Mouse (Mus musculus) MEL (cell line): ENCODE measurements around the gene 4833420G17Rik. TPM values are rescaled to one million over a fixed set of nuclear protein-coding genes. Genes with fewer than 3 reads are reported as not detected.

Experiments used
- DNase-seq: peaks from one replicate; pipeline ENCODE4 v3.0.0; 2011; ENCODE audit warnings: low read depth, low spot score
- H3K27ac ChIP-seq: 2 replicates; pipeline ENCODE4 v1.5.1; 2012; ENCODE audit warnings: low read depth, mild to moderate bottlenecking, control low read depth, low read length, moderate library complexity; ENCODE audit not compliant: control insufficient read depth
- H3K27me3 ChIP-seq, 2 experiments: fragments of 150-350 bp in 1 of 2; sonication (generic) in 1 of 2; 2 replicates each; pipeline ENCODE4 v1.6.1; 2012; ENCODE audit warnings: low read length in 2 of 2, mild to moderate bottlenecking in 2 of 2, improper control_type of control experiment in 1 of 2, moderate library complexity in 1 of 2; ENCODE audit not compliant: insufficient read depth in 2 of 2, control insufficient read depth in 1 of 2
- H3K36me3 ChIP-seq, 2 experiments: 2 replicates each; pipeline ENCODE4 v1.6.1; 2012 to 2014; ENCODE audit warnings: low read length in 2 of 2, improper control_type of control experiment in 1 of 2, inconsistent platforms in 1 of 2, mild to moderate bottlenecking in 1 of 2; ENCODE audit not compliant: insufficient read depth in 2 of 2, control insufficient read depth in 1 of 2
- H3K4me1 ChIP-seq, 2 experiments: fragments of 150-350 bp in 1 of 2; sonication (generic) in 1 of 2; 2 replicates each; pipeline ENCODE4 v1.6.1; 2012; ENCODE audit warnings: low read length in 2 of 2, improper control_type of control experiment in 1 of 2, mild to moderate bottlenecking in 1 of 2; ENCODE audit not compliant: insufficient read depth in 2 of 2, control insufficient read depth in 1 of 2
- H3K4me3 ChIP-seq, 2 experiments: fragments of 150-350 bp in 1 of 2; sonication (generic) in 1 of 2; 2 replicates each; pipeline ENCODE4 v1.5.1; 2012; ENCODE audit warnings: low read depth in 2 of 2, low read length in 2 of 2, mild to moderate bottlenecking in 2 of 2, moderate library complexity in 2 of 2, control low read depth in 1 of 2, improper control_type of control experiment in 1 of 2; ENCODE audit not compliant: control insufficient read depth in 1 of 2, insufficient read depth in 1 of 2
- H3K79me2 ChIP-seq: 2 replicates; pipeline ENCODE4 v1.6.1; 2012; ENCODE audit warnings: mild to moderate bottlenecking, low read length, moderate library complexity; ENCODE audit not compliant: control insufficient read depth, poor library complexity, insufficient read depth
- H3K9ac ChIP-seq: 2 replicates; pipeline ENCODE4 v1.6.1; 2012; ENCODE audit warnings: low read depth, mild to moderate bottlenecking, control low read depth, low read length, moderate library complexity; ENCODE audit not compliant: control insufficient read depth, poor library complexity, severe bottlenecking
- H3K9me3 ChIP-seq: fragments of 150-350 bp; sonication (generic); replicated peaks from 2 replicates; pipeline ENCODE4 v1.6.1; 2012; ENCODE audit warnings: mild to moderate bottlenecking, low read length, improper control_type of control experiment, moderate library complexity; ENCODE audit not compliant: insufficient read depth
- CHD1 ChIP-seq: IDR thresholded peaks from 2 replicates; pipeline ENCODE4 v1.6.1; 2012; ENCODE audit warnings: low read depth, mild to moderate bottlenecking, inconsistent platforms, low read length, improper control_type of control experiment
- CTCF ChIP-seq, 3 experiments: IDR thresholded peaks in 2 of 3; conservative IDR thresholded peaks in 1 of 3; 2 replicates each; pipeline ENCODE4 v1.5.1; 2011 to 2012; ENCODE audit warnings: low read length in 3 of 3, low read depth in 2 of 3, mild to moderate bottlenecking in 2 of 3, improper control_type of control experiment in 1 of 3, inconsistent platforms in 1 of 3, mixed read lengths in 1 of 3, moderate library complexity in 1 of 3; ENCODE audit not compliant: control insufficient read depth in 1 of 3, insufficient read depth in 1 of 3, poor library complexity in 1 of 3, severe bottlenecking in 1 of 3
- E2F4 ChIP-seq: IDR thresholded peaks from 2 replicates; pipeline ENCODE4 v1.6.1; 2011; ENCODE audit warnings: low read depth, low read length, improper control_type of control experiment, borderline replicate concordance
- ELF1 ChIP-seq: IDR thresholded peaks from 2 replicates; pipeline ENCODE4 v1.6.1; 2014; ENCODE audit warnings: low read depth, mild to moderate bottlenecking, inconsistent platforms, low read length, improper control_type of control experiment, moderate library complexity
- ETS1 ChIP-seq: IDR thresholded peaks from 2 replicates; pipeline ENCODE4 v1.6.1; 2012; ENCODE audit warnings: low read depth, mild to moderate bottlenecking, inconsistent platforms, low read length, improper control_type of control experiment, moderate library complexity
- GABPA ChIP-seq: IDR thresholded peaks from 2 replicates; pipeline ENCODE4 v1.6.1; 2012; ENCODE audit warnings: low read depth, mild to moderate bottlenecking, inconsistent platforms, low read length, improper control_type of control experiment, moderate library complexity
- GATA1 ChIP-seq: IDR thresholded peaks from 2 replicates; pipeline ENCODE4 v1.6.1; 2011; ENCODE audit warnings: low read depth, low read length, improper control_type of control experiment
- JUND ChIP-seq: IDR thresholded peaks from 2 replicates; pipeline ENCODE4 v1.6.1; 2011; ENCODE audit warnings: low read depth, mild to moderate bottlenecking, improper control_type of control experiment, low read length
- KAT2A ChIP-seq: conservative IDR thresholded peaks from 2 replicates; pipeline ENCODE4 v1.6.1; 2012; ENCODE audit warnings: low read depth, low read length, improper control_type of control experiment, inconsistent platforms
- MAX ChIP-seq: IDR thresholded peaks from 2 replicates; pipeline ENCODE4 v1.6.1; 2011; ENCODE audit warnings: low read length, improper control_type of control experiment
- MXI1 ChIP-seq: IDR thresholded peaks from 2 replicates; pipeline ENCODE4 v1.6.1; 2011; ENCODE audit warnings: mild to moderate bottlenecking, low read depth, low read length, improper control_type of control experiment
- MYC ChIP-seq: IDR thresholded peaks from 2 replicates; pipeline ENCODE4 v1.6.1; 2011; ENCODE audit warnings: low read depth, mild to moderate bottlenecking, low read length, improper control_type of control experiment, moderate library complexity
- NRF1 ChIP-seq: IDR thresholded peaks from 2 replicates; pipeline ENCODE4 v1.6.1; 2014; ENCODE audit warnings: low read depth, mild to moderate bottlenecking, inconsistent platforms, low read length, improper control_type of control experiment, moderate library complexity; ENCODE audit not compliant: poor library complexity, insufficient read depth, severe bottlenecking
- POLR2A ChIP-seq, 2 experiments: IDR thresholded peaks; 2 replicates each; pipeline ENCODE4 v1.6.1; 2011 to 2012; ENCODE audit warnings: low read length in 2 of 2, mild to moderate bottlenecking in 2 of 2, control low read depth in 1 of 2, improper control_type of control experiment in 1 of 2, low read depth in 1 of 2, moderate library complexity in 1 of 2; ENCODE audit not compliant: control insufficient read depth in 1 of 2, insufficient read depth in 1 of 2, poor library complexity in 1 of 2
- POLR2AphosphoS2 ChIP-seq: IDR thresholded peaks from 2 replicates; pipeline ENCODE4 v1.6.1; 2011; ENCODE audit warnings: low read length, improper control_type of control experiment
- POLR2AphosphoS5 ChIP-seq: IDR thresholded peaks from 2 replicates; pipeline ENCODE4 v1.6.1; 2012; ENCODE audit warnings: low read depth, borderline replicate concordance, mild to moderate bottlenecking, inconsistent platforms, low read length, moderate library complexity, mixed read lengths
- SMC3 ChIP-seq: IDR thresholded peaks from 2 replicates; pipeline ENCODE4 v1.6.1; 2011; ENCODE audit warnings: low read depth, low read length, improper control_type of control experiment
- USF2 ChIP-seq, 2 experiments: IDR thresholded peaks; 2 replicates each; pipeline ENCODE4 v1.6.1; 2011 to 2012; ENCODE audit warnings: improper control_type of control experiment in 2 of 2, low read length in 2 of 2, borderline replicate concordance in 1 of 2, inconsistent platforms in 1 of 2, low read depth in 1 of 2, mild to moderate bottlenecking in 1 of 2; ENCODE audit not compliant: insufficient read depth in 1 of 2
- ZC3H11A ChIP-seq: IDR thresholded peaks from 2 replicates; pipeline ENCODE4 v1.6.1; 2012; ENCODE audit warnings: low read depth, mild to moderate bottlenecking, inconsistent platforms, low read length, improper control_type of control experiment
- ZNF384 ChIP-seq: IDR thresholded peaks from 2 replicates; pipeline ENCODE4 v1.6.1; 2012; ENCODE audit warnings: low read depth, mild to moderate bottlenecking, inconsistent platforms, low read length, improper control_type of control experiment
- polyA plus RNA-seq, 2 experiments: library from polyadenylated mRNA; stranded (reverse) in 1 of 2; unstranded in 1 of 2; fragments of >175 nt in 1 of 2; fragments of >200 nt in 1 of 2; gene quantifications; 2 replicates each; pipeline versions ENCODE4 v1.2.1 to v1.2.4; 2012; ENCODE audit warnings: low replicate concordance in 2 of 2, low read depth in 1 of 2; ENCODE audit not compliant: insufficient read length in 2 of 2, insufficient read depth in 1 of 2, missing spikeins in 1 of 2
- total RNA-seq: library from RNA; depleted of rRNA; stranded (reverse); fragments of 300-350 nt; gene quantifications from 2 replicates; pipeline ENCODE4 v1.2.3, GENCODE M21; 2012

Gene 4833420G17Rik
- total and polyA plus RNA-seq, 3 experiments = 11.1 to 16.7 TPM; not detected in 1

DNA sequence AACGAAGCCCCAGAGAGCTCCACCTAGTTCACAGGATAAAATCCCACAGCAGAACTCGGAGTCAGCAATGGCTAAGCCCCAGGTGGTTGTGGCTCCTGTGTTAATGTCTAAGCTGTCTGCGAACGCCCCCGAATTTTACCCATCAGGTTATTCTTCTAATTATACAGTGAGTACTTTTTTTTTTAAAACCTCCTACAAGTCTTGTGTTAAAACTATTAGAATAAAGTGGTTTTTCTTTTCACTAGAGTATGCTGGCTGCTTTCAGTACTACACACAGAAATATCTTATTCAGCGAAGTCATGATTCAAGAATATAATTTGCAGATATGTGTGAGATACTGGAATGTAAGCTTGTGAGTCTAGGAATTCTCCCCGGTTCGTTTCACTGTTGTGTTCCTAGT lies 32.4 kb upstream of the 4833420G17Rik start:
- H3K9ac ChIP-seq = peak overlapping the region; percentile 100
- peaks cover 4 to 11% of the 10 kb centered on the region in 2 experiments; a peak in 3 of 4 replicates for H3K4me1 ChIP-seq
- TF ChIP-seq MYC (no peak), GATA1 (no peak), NRF1 (no peak), CHD1 (no peak), POLR2AphosphoS5 (no peak), E2F4 (no peak), ELF1 (no peak), POLR2AphosphoS2 (no peak)
- no peak overlapping the region for H3K27ac ChIP-seq
- H3K9me3 ChIP-seq = no peaks in the 10 kb centered on the region
- H3K79me2 ChIP-seq = peaks cover 29% of the 10 kb centered on the region
- H3K4me3 ChIP-seq = peak overlapping the region; percentile 92 to 99
- peaks cover 9 to 20% of the 10 kb centered on the region in 2 experiments; a peak in 3 of 4 replicates for H3K36me3 ChIP-seq
- peak; percentile 34 for DNase-seq
- H3K27me3 ChIP-seq = no peaks in the 10 kb centered on the region

DNA sequence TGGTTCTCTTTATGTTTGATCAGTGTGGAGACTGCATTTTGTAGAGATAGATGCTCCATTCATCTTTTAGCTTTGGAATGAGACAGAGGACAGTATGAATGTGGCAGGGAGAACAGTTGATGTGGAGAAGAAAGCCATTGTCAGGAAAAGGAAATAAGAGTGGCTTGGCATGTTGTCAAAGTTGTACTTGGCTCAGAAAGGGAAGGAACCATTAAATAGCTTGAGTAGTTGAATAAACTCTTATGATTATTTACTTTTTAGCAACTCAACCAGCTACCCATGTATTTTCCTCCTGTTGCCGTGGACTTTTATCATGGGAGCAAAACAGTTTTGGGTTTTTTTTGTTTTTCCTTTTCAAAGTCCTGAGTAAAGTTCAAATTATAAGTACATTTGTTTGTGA lies 30.5 kb upstream of the 4833420G17Rik start:
- Histone ChIP-seq H3K27ac (no peak overlapping the region), H3K9ac (no peak overlapping the region), H3K9me3 (no peaks in the 10 kb centered on the region), H3K4me3 (no peak overlapping the region), H3K4me1 (peaks cover 4 to 11% of the 10 kb centered on the region in 2 experiments; a peak in 3 of 4 replicates), H3K27me3 (no peaks in the 10 kb centered on the region), H3K36me3 (peaks cover 12 to 20% of the 10 kb centered on the region in 2 experiments; a peak in 3 of 4 replicates), H3K79me2 (peaks cover 29% of the 10 kb centered on the region)
- TF ChIP-seq NRF1 (no peak), POLR2A (IDR thresholded peaks at IDR 0.05; ENCODE audit: control insufficient read depth in 1 of 2, insufficient read depth in 1 of 2, low read depth in 1 of 2, low read length in 2 of 2, poor library complexity in 1 of 2) (no peak), ZC3H11A (no peak), MXI1 (no peak), GABPA (no peak), JUND (no peak), CTCF (IDR thresholded peaks at IDR 0.05 in 2 of 3, conservative IDR thresholded peaks at IDR 0.05 in 1 of 3; ENCODE audit: control insufficient read depth in 1 of 3, insufficient read depth in 1 of 3, low read depth in 2 of 3, low read length in 3 of 3, poor library complexity in 1 of 3, severe bottlenecking in 1 of 3) (no peak), ZNF384 (no peak), ETS1 (no peak), POLR2AphosphoS2 (no peak), USF2 (IDR thresholded peaks at IDR 0.05; ENCODE audit: borderline replicate concordance in 1 of 2, insufficient read depth in 1 of 2, low read depth in 1 of 2, low read length in 2 of 2) (no peak), MAX (no peak), SMC3 (no peak), KAT2A (no peak), CHD1 (no peak)
- DNase-seq = peak; percentile 50
